Mouse (Mus musculus) lung, postnatal 0 days (tissue): ENCODE measurements at regions not wholly inside any gene's neighbourhood (a gene's known extent, or its start where the extent isn't known, plus 50 kb on each side); places are given as distances from the start of the nearest gene placed in this dataset.

Experiments
- ATAC-seq: fragments of 200-750 bp; cut with Nextera tagmentation; 2 replicates; pipeline ENCODE4 v1.8.0; 2017; ENCODE audit warnings: moderate library complexity
- DNase-seq: peaks from one replicate; pipeline ENCODE4 v3.0.0-alpha.2; 2016; ENCODE audit warnings: low spot score
- H3K27ac ChIP-seq: fragments of 300-500 bp; sonication (generic); 2 replicates; pipeline ENCODE4 v1.5.1; 2014; ENCODE audit warnings: antibody characterized with exemption, mild to moderate bottlenecking, low read length, mixed read lengths
- H3K27me3 ChIP-seq: fragments of 300-500 bp; sonication (generic); replicated peaks from 2 replicates; pipeline ENCODE4 v1.6.1; 2014; ENCODE audit warnings: low read length, mixed read lengths; ENCODE audit not compliant: insufficient read depth
- H3K36me3 ChIP-seq: fragments of 300-500 bp; sonication (generic); 2 replicates; pipeline ENCODE4 v1.6.1; 2014; ENCODE audit warnings: low read length, mixed read lengths; ENCODE audit not compliant: insufficient read depth
- H3K4me1 ChIP-seq: fragments of 300-500 bp; sonication (generic); 2 replicates; pipeline ENCODE4 v1.6.1; 2014; ENCODE audit warnings: antibody characterized with exemption, low read depth, low read length, mixed read lengths; ENCODE audit not compliant: insufficient read depth
- H3K4me2 ChIP-seq: fragments of 300-500 bp; sonication (generic); replicated peaks from 2 replicates; pipeline ENCODE4 v1.6.1; 2014; ENCODE audit warnings: low read depth, mild to moderate bottlenecking, low read length, moderate library complexity, mixed read lengths
- H3K4me3 ChIP-seq: fragments of 300-500 bp; sonication (generic); 2 replicates; pipeline ENCODE4 v1.5.1; 2014; ENCODE audit warnings: low read depth, low read length
- H3K9ac ChIP-seq: fragments of 300-500 bp; sonication (generic); replicated peaks from 2 replicates; pipeline ENCODE4 v1.6.1; 2014; ENCODE audit warnings: low read depth, mild to moderate bottlenecking
- H3K9me3 ChIP-seq: fragments of 300-500 bp; sonication (generic); 2 replicates; pipeline ENCODE4 v1.6.1; 2016; ENCODE audit warnings: low read length, mixed read lengths
- CTCF ChIP-seq: IDR thresholded peaks from 2 replicates; pipeline ENCODE4 v1.5.1; 2016; ENCODE audit warnings: antibody characterized with exemption, mild to moderate bottlenecking
- EP300 ChIP-seq: IDR thresholded peaks from 2 replicates; pipeline ENCODE4 v1.6.1; 2016; ENCODE audit warnings: antibody characterized with exemption, mild to moderate bottlenecking, control low read depth
- WGBS: fragments of 180-500 bp; shearing (Covaris S2); extraction: QIAGEN DNeasy Blood & Tissue Kit; methylation state at CpG from one replicate; pipeline ENCODE4 v1.1.7; 2014; 5-methylcytosine and 5-hydroxymethylcytosine counted together

GRCm38 (mm10) chr11:84667711-84668110, 142.4 kb upstream of the Lhx1 start:
- Histone ChIP-seq H3K9ac (no peak overlapping the region), H3K27ac (no peak overlapping the region), H3K9me3 (no peaks in the 10 kb centered on the region), H3K36me3 (no peaks in the 10 kb centered on the region), H3K4me1 (no peaks in the 10 kb centered on the region), H3K4me3 (no peak overlapping the region), H3K4me2 (no peak overlapping the region), H3K27me3 (no peaks in the 10 kb centered on the region)
- ATAC-seq (no peak), DNase-seq (no peak)
- WGBS = 62% methylated on average over 4 of the region's 4 CpGs
- TF ChIP-seq EP300 = no peak
- no peak for TF ChIP-seq CTCF

GRCm38 (mm10) chr11:84664258-84664657, 138.9 kb upstream of the Lhx1 start:
- no peak overlapping the region for H3K9ac ChIP-seq
- no peak for TF ChIP-seq CTCF
- TF ChIP-seq EP300 = no peak
- 44% methylated on average over 3 of the region's 3 CpGs for WGBS
- no peaks in the 10 kb centered on the region for H3K4me1 ChIP-seq
- H3K4me3 ChIP-seq = no peak overlapping the region
- no peak overlapping the region for H3K4me2 ChIP-seq
- no peak overlapping the region for H3K27ac ChIP-seq
- ATAC-seq (no peak), DNase-seq (no peak)
- no peaks in the 10 kb centered on the region for H3K36me3 ChIP-seq
- H3K27me3 ChIP-seq = no peaks in the 10 kb centered on the region
- H3K9me3 ChIP-seq = no peaks in the 10 kb centered on the region

GRCm38 (mm10) chr11:84661981-84662380, 136.6 kb upstream of the Lhx1 start:
- no peak overlapping the region for H3K27ac ChIP-seq
- DNase-seq (peak; percentile 73), ATAC-seq (no peak)
- no peak overlapping the region for H3K4me2 ChIP-seq
- H3K36me3 ChIP-seq = no peaks in the 10 kb centered on the region
- 6% methylated on average over 7 of the region's 7 CpGs for WGBS
- H3K4me3 ChIP-seq = no peak overlapping the region
- TF ChIP-seq EP300 (no peak), CTCF (no peak)
- H3K9ac ChIP-seq = no peak overlapping the region
- no peaks in the 10 kb centered on the region for H3K9me3 ChIP-seq
- no peaks in the 10 kb centered on the region for H3K27me3 ChIP-seq
- no peaks in the 10 kb centered on the region for H3K4me1 ChIP-seq

- Histone ChIP-seq H3K4me2 (no peak overlapping the region), H3K27ac (no peak overlapping the region), H3K36me3 (no peaks in the 10 kb centered on the region), H3K4me3 (no peak overlapping the region), H3K27me3 (no peaks in the 10 kb centered on the region), H3K9ac (no peak overlapping the region), H3K9me3 (no peaks in the 10 kb centered on the region), H3K4me1 (no peaks in the 10 kb centered on the region)
- DNase-seq (no peak), ATAC-seq (no peak)
- WGBS = 12% methylated on average over 8 of the region's 8 CpGs
- no peak for TF ChIP-seq EP300
- no peak for TF ChIP-seq CTCF
Measured at GRCm38 (mm10) chr11:84660877-84661276, 135.5 kb upstream of the Lhx1 start.

- Histone ChIP-seq H3K9ac (no peak overlapping the region), H3K9me3 (no peaks in the 10 kb centered on the region), H3K27ac (no peak overlapping the region), H3K4me1 (no peaks in the 10 kb centered on the region), H3K27me3 (no peaks in the 10 kb centered on the region), H3K36me3 (no peaks in the 10 kb centered on the region), H3K4me3 (no peak overlapping the region), H3K4me2 (no peak overlapping the region)
- 75% methylated on average over 7 of the region's 7 CpGs for WGBS
- ATAC-seq (no peak), DNase-seq (no peak)
- no peak for TF ChIP-seq CTCF
- TF ChIP-seq EP300 = no peak
Measured at GRCm38 (mm10) chr11:84659370-84659937, 134.1 kb upstream of the Lhx1 start.

GRCm38 (mm10) chr11:84653481-84653880, 128.1 kb upstream of the Lhx1 start:
- TF ChIP-seq EP300 (no peak), CTCF (no peak)
- DNase-seq (no peak), ATAC-seq (no peak)
- Histone ChIP-seq H3K4me2 (no peak overlapping the region), H3K27me3 (no peaks in the 10 kb centered on the region), H3K9me3 (no peaks in the 10 kb centered on the region), H3K27ac (no peak overlapping the region), H3K36me3 (no peaks in the 10 kb centered on the region), H3K9ac (no peak overlapping the region), H3K4me3 (no peak overlapping the region), H3K4me1 (no peaks in the 10 kb centered on the region)
- WGBS = 33% methylated on average over 8 of the region's 8 CpGs

- Histone ChIP-seq H3K27me3 (no peaks in the 10 kb centered on the region), H3K4me2 (no peak overlapping the region), H3K27ac (no peak overlapping the region), H3K36me3 (no peaks in the 10 kb centered on the region), H3K4me1 (no peaks in the 10 kb centered on the region), H3K9me3 (no peaks in the 10 kb centered on the region), H3K4me3 (no peak overlapping the region), H3K9ac (no peak overlapping the region)
- ATAC-seq (no peak), DNase-seq (no peak)
- TF ChIP-seq CTCF (no peak), EP300 (no peak)
- 90% methylated on average over 5 of the region's 5 CpGs for WGBS
Measured at GRCm38 (mm10) chr11:84648899-84649298, 123.6 kb upstream of the Lhx1 start.
